Mouse (Mus musculus) midbrain, embryonic 10.5 days (tissue): ENCODE data around the gene Fam163a. TPM values are rescaled to one million over a fixed set of nuclear protein-coding genes. Genes with fewer than 3 reads are reported as not detected.

Experiments
- DNase-seq: peaks from one replicate; pipeline ENCODE4 v3.0.0-alpha.2; 2017; ENCODE audit warnings: low spot score
- H3K27ac ChIP-seq: fragments of 300-500 bp; sonication (generic); replicated peaks from 2 replicates; pipeline ENCODE4 v1.5.1; 2016; ENCODE audit warnings: mild to moderate bottlenecking
- H3K27me3 ChIP-seq: fragments of 300-500 bp; sonication (generic); 2 replicates; pipeline ENCODE4 v1.6.1; 2016; ENCODE audit warnings: low read depth, mild to moderate bottlenecking; ENCODE audit not compliant: poor library complexity, severe bottlenecking
- H3K36me3 ChIP-seq: fragments of 300-500 bp; sonication (generic); 2 replicates; pipeline ENCODE4 v1.6.1; 2016; ENCODE audit warnings: mild to moderate bottlenecking, moderate library complexity
- H3K4me1 ChIP-seq: fragments of 300-500 bp; sonication (generic); 2 replicates; pipeline ENCODE4 v1.6.1; 2016
- H3K4me3 ChIP-seq: fragments of 300-500 bp; sonication (generic); 2 replicates; pipeline ENCODE4 v1.5.1; 2016; ENCODE audit warnings: mild to moderate bottlenecking, moderate library complexity
- H3K9me3 ChIP-seq: fragments of 300-500 bp; sonication (generic); replicated peaks from 2 replicates; pipeline ENCODE4 v1.6.1; 2016; ENCODE audit warnings: mild to moderate bottlenecking
- WGBS: fragments of 180-500 bp; shearing (Covaris S2); methylation state at CpG from one replicate; pipeline ENCODE4 v1.1.7; 2016; 5-methylcytosine and 5-hydroxymethylcytosine counted together
- polyA plus RNA-seq: library from polyadenylated mRNA; unstranded; fragments of >200 nt; fragmentation: Nextera tagmentation; extraction: Ambion mirVana; gene quantifications from 2 replicates; pipeline ENCODE4 v1.2.1, GENCODE M21; 2016

Fam163a gene
- polyA plus RNA-seq, 1 experiment from 2014 or later = 4.5 TPM

DNA sequence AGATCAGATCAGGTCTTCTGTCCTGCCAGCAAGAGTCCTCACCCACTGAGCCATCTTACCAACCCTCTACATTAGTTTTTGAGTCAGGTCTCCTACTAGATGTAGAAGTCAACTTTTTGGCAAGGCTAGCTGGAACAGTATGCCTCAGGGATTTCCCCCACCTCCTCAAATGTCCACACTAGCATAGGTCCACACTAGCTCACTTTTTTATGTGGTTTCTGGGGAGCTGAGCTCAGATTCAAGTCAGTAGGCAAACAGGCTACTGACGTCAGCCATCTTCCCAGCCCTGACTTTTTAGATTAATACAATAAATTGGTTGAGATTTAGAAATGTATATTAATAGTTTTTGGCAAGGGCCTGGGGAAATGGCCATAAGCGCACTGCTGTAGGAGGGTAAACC is 97.4 kb downstream of the Fam163a start:
- no peaks in the 10 kb centered on the region for H3K36me3 ChIP-seq
- H3K4me1 ChIP-seq = peaks cover 16% of the 10 kb centered on the region
- WGBS = 94% methylated on average over 2 of the region's 2 CpGs
- no peak overlapping the region for H3K27ac ChIP-seq
- no peak for DNase-seq
- H3K9me3 ChIP-seq = no peaks in the 10 kb centered on the region; the same call in 1 of the 2 replicates
- no peaks in the 10 kb centered on the region for H3K27me3 ChIP-seq
- H3K4me3 ChIP-seq = no peak overlapping the region

DNA sequence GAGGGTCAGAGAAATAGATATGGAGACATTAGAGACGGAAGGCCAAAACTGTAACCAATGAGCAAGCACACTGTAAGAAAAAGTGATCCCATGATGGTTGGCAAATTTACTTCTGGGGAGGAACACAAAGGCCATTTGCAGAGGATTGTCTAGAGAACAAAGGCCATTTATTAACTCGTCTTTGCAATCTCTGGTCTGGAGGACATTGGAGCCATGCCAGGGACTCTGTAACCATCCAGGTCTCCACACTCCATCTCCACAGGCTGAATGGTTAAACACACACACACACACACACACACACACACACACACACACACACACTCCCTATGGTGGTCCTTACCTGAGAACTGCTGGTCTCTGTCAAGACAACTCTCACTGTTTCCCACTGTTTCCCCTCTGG is 99.4 kb downstream of the Fam163a start:
- no peaks in the 10 kb centered on the region for H3K36me3 ChIP-seq
- no peak overlapping the region for H3K27ac ChIP-seq
- H3K4me1 ChIP-seq = peaks cover 9% of the 10 kb centered on the region
- H3K27me3 ChIP-seq = no peaks in the 10 kb centered on the region
- 84% methylated on average over 2 of the region's 2 CpGs for WGBS
- no peak overlapping the region for H3K4me3 ChIP-seq
- peaks cover 13% of the 10 kb centered on the region; the same call in 1 of the 2 replicates for H3K9me3 ChIP-seq
- no peak for DNase-seq

- 93% methylated on average over 2 of the region's 2 CpGs for WGBS
- Histone ChIP-seq H3K4me3 (no peak overlapping the region), H3K4me1 (peaks cover 5% of the 10 kb centered on the region), H3K27me3 (no peaks in the 10 kb centered on the region), H3K27ac (no peak overlapping the region), H3K36me3 (no peaks in the 10 kb centered on the region), H3K9me3 (peaks cover 13% of the 10 kb centered on the region; the same call in 1 of the 2 replicates)
- DNase-seq = no peak
These were observed 101.1 kb downstream of the Fam163a start for GRCm38 (mm10) chr1:156103763-156104162.

DNA sequence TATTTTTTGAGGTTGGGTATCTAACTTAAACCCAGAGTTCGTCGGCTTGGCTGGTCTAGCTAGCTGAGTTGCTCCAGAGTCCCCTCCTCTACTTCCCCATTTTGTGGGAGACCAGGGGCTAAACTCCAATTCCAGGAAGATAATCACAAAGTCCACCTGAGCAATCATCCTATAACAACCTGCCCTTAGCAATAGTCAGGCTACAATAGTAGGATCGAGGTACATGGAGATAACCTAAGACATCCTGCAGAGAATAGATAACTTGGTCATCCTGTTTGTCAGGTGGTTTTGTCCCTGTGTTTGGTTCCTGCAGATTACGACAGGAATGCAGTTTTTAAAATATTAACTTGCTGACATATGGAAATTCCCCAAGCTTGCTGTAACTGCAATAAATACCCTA is 113.0 kb downstream of the Fam163a start:
- H3K27ac ChIP-seq = no peak overlapping the region
- no peak overlapping the region for H3K4me3 ChIP-seq
- H3K9me3 ChIP-seq = no peaks in the 10 kb centered on the region
- H3K36me3 ChIP-seq = no peaks in the 10 kb centered on the region
- WGBS = 83% methylated on average over 4 of the region's 4 CpGs
- H3K27me3 ChIP-seq = no peaks in the 10 kb centered on the region
- peaks cover 6% of the 10 kb centered on the region for H3K4me1 ChIP-seq
- DNase-seq = no peak

- Histone ChIP-seq H3K27me3 (no peaks in the 10 kb centered on the region), H3K4me1 (peaks cover 6% of the 10 kb centered on the region), H3K4me3 (no peak overlapping the region), H3K36me3 (no peaks in the 10 kb centered on the region), H3K9me3 (no peaks in the 10 kb centered on the region), H3K27ac (no peak overlapping the region)
- 66% methylated on average over 4 of the region's 4 CpGs for WGBS
- no peak for DNase-seq
These were observed 114.8 kb downstream of the Fam163a start for GRCm38 (mm10) chr1:156090042-156090441.

GRCm38 (mm10) chr1:156089561-156089960 is 115.3 kb downstream of the Fam163a start:
- no peak overlapping the region for H3K27ac ChIP-seq
- H3K4me1 ChIP-seq = peaks cover 6% of the 10 kb centered on the region
- H3K4me3 ChIP-seq = no peak overlapping the region
- WGBS = 81% methylated on average over 8 of the region's 8 CpGs
- H3K36me3 ChIP-seq = no peaks in the 10 kb centered on the region
- no peaks in the 10 kb centered on the region for H3K9me3 ChIP-seq
- no peak for DNase-seq
- no peaks in the 10 kb centered on the region for H3K27me3 ChIP-seq

DNA sequence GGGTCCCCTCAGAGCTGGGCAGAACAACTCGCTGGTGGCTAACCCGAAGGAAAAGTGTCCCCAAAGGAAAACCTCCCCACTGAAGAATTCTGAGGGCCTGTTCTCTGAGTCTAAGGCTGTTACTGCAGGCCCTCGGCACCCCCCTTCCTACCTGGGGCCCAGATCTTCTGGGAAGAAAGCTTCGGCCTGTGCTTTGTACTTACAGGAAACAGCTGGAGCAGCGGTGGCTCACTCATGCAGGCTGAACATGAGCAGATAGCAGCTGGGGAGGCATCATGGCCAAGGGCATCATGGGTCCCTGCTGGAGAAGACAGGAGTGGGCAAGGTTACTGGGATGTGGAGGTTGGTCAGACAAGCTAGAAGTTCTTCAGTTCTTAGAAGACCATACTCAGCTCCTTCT is 117.2 kb downstream of the Fam163a start:
- H3K4me3 ChIP-seq = no peak overlapping the region
- WGBS = 85% methylated on average over 5 of the region's 5 CpGs
- no peak for DNase-seq

GRCm38 (mm10) chr1:156085770-156086169 is 119.1 kb downstream of the Fam163a start:
- DNase-seq = peak; percentile 44
- 69% methylated on average over 5 of the region's 5 CpGs for WGBS

More for the DNA sequence above, 117.2 kb downstream of the Fam163a start:
- Histone ChIP-seq H3K27me3 (no peaks in the 10 kb centered on the region), H3K36me3 (no peaks in the 10 kb centered on the region), H3K27ac (peak overlapping the region; percentile 43), H3K9me3 (no peaks in the 10 kb centered on the region), H3K4me1 (peaks cover 6% of the 10 kb centered on the region)

GRCm38 (mm10) chr1:156084603-156085002 is 120.2 kb downstream of the Fam163a start:
- H3K4me1 ChIP-seq = no peaks in the 10 kb centered on the region; the same call in 1 of the 2 replicates
- H3K9me3 ChIP-seq = no peaks in the 10 kb centered on the region
- H3K27me3 ChIP-seq = no peaks in the 10 kb centered on the region
- 74% methylated on average over 3 of the region's 3 CpGs for WGBS
- no peak overlapping the region for H3K4me3 ChIP-seq
- H3K36me3 ChIP-seq = no peaks in the 10 kb centered on the region
- no peak for DNase-seq
- no peak overlapping the region for H3K27ac ChIP-seq

More at GRCm38 (mm10) chr1:156085770-156086169, 119.1 kb downstream of the Fam163a start:
- Histone ChIP-seq H3K4me1 (peaks cover 6% of the 10 kb centered on the region), H3K27ac (no peak overlapping the region), H3K9me3 (no peaks in the 10 kb centered on the region), H3K4me3 (no peak overlapping the region), H3K36me3 (no peaks in the 10 kb centered on the region), H3K27me3 (no peaks in the 10 kb centered on the region)

- Histone ChIP-seq H3K4me3 (no peak overlapping the region), H3K36me3 (no peaks in the 10 kb centered on the region), H3K27me3 (no peaks in the 10 kb centered on the region), H3K4me1 (peaks cover 29% of the 10 kb centered on the region), H3K27ac (no peak overlapping the region), H3K9me3 (no peaks in the 10 kb centered on the region)
- WGBS = 76% methylated on average over 3 of the region's 3 CpGs
- no peak for DNase-seq
These were observed 127.2 kb downstream of the Fam163a start for GRCm38 (mm10) chr1:156077655-156078054.

GRCm38 (mm10) chr1:156076474-156076873 is 128.4 kb downstream of the Fam163a start:
- Histone ChIP-seq H3K27ac (peak overlapping the region; percentile 42; the same call in 1 of the 2 replicates), H3K9me3 (no peaks in the 10 kb centered on the region), H3K4me1 (peaks cover 29% of the 10 kb centered on the region), H3K4me3 (no peak overlapping the region), H3K27me3 (no peaks in the 10 kb centered on the region), H3K36me3 (no peaks in the 10 kb centered on the region)
- 63% methylated on average over 4 of the region's 4 CpGs for WGBS
- no peak for DNase-seq

DNA sequence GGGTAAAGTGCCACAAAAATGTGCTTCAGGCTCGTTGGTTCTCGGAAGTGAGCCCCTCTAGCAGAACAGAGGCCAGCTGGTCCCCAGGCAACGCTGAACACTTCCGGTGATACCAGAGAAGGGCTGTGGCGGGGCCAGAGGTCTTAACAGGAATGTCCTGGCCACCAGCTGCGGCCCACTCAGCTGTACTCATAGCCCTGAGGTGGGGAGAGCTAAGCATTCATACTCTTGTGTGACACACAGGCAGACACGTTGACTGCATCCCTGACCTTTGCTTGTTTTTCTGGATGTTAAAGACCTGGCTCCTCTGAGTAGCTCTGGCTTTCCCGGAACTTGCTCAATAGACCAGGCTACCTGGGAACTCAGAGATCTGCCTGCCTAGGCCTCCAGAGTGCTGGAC is 130.3 kb downstream of the Fam163a start:
- no peaks in the 10 kb centered on the region for H3K36me3 ChIP-seq
- H3K27me3 ChIP-seq = no peaks in the 10 kb centered on the region
- H3K27ac ChIP-seq = no peak overlapping the region; the same call in 1 of the 2 replicates
- no peak overlapping the region for H3K4me3 ChIP-seq
- H3K4me1 ChIP-seq = peaks cover 29% of the 10 kb centered on the region
- WGBS = 59% methylated on average over 8 of the region's 8 CpGs
- DNase-seq = peak; percentile 39
- H3K9me3 ChIP-seq = no peaks in the 10 kb centered on the region

DNA sequence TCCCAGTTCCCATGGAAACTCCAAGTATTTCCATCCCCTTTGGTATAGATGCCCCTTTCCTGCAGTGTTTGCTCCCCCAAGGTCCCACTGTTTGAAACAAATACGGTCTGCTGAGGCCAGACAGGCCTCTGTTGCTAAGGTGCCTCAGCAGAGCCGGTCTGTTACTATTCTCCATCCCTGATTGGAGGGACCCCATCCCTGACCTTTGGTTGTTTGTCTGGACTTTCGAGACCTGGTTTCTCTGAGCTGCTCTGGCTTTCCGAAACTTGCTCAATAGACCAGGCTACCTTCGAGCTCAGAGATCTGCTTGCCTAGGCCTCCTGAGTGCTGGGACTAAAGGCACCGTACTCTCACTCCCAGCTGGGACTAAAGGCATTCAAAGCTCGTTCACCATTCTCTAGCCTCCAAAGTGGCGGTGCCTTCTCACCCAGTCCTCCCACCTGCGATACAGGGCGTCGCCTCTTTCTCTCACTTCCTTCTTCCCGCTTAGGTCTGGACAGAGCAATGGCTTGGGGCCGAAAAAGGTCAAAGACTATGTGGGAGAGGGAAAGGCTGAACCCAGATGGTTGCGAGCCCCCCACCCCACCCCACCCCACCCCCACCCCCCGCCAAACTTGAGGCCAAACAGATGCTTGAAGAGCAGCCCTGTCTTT is 131.5 kb downstream of the Fam163a start:
- H3K27me3 ChIP-seq = no peaks in the 10 kb centered on the region
- 66% methylated on average over 15 of the region's 15 CpGs for WGBS
- H3K36me3 ChIP-seq = no peaks in the 10 kb centered on the region
- no peaks in the 10 kb centered on the region for H3K9me3 ChIP-seq
- peaks cover 24% of the 10 kb centered on the region for H3K4me1 ChIP-seq
- no peak for DNase-seq
- no peak overlapping the region for H3K4me3 ChIP-seq
- H3K27ac ChIP-seq = peak overlapping the region; percentile 42; the same call in 1 of the 2 replicates
